Mouse (Mus musculus): Measurements from ENCODE around the gene Alg2.

DNA sequence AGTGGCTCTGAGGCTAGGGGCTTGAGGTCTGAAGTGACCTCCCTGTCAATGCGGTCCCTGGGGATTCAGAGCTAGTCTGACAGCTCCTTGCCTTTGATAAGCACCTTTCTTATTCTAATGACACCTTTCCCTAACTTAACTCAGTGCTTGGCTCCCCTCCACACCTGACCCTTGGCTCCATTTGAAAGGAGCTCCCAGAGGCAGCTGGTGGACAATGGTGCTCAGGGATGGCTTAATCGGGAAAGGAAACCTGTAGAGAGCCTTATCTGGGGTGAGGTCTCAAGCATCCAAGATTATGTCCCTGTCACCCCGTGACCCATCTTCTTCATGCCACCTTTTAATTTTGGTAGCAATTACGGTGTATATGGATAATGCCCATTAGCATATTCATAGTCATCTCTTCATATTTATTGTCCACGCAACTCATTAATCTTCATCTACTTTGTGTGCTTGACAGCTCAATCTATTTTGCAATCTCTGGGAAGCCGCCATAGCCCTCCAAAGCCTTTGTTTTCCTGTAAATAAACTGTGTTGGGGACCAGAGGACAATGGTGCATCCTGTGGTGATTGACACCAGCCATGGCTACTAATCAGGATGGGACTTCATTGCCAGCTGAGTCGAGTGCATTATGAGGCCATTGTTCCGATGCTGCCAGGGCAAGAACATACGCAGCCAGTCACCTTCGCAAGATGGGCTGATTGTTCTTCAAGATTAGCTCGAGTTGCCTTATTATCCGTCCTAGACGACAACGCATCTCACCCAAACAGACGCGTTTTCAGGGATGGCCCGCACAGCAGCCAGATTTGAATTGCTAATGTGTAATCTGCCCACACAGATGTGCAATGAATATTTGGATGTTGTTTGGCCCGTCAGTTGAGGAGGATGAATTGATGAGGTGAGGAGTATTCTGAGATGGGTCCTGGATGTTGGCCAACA is 24.3 kb downstream of the Alg2 start:
- TF ChIP-seq POLR2A (IDR thresholded peaks at IDR 0.05; ENCODE audit: insufficient read length, low read depth) (no peak), E2F4 (IDR thresholded peaks at IDR 0.05; ENCODE audit: insufficient read depth) (no peak), USF1 (IDR thresholded peaks at IDR 0.05; ENCODE audit: low read depth) (no peak), MAX (IDR thresholded peaks at IDR 0.05; ENCODE audit: low read depth) (no peak)

Measured in myocyte (in vitro differentiated cells).